Mouse (Mus musculus) lung, embryonic 15.5 days (tissue): Measurements from ENCODE around the gene Synrg. TPM values are rescaled to one million over a fixed set of nuclear protein-coding genes. Genes with fewer than 3 reads are reported as not detected.

Experiments
- ATAC-seq: fragments of 200-750 bp; cut with Nextera tagmentation; 2 replicates; pipeline ENCODE4 v1.8.0; 2017; ENCODE audit warnings: moderate number of reproducible peaks, borderline replicate concordance; ENCODE audit not compliant: low FRiP score, low TSS enrichment; ENCODE audit errors: extremely low read depth
- H3K27ac ChIP-seq: fragments of 300-500 bp; sonication (generic); 2 replicates; pipeline ENCODE4 v1.5.1; 2015; ENCODE audit warnings: moderate library complexity, mild to moderate bottlenecking, inconsistent platforms
- H3K27me3 ChIP-seq: fragments of 300-500 bp; sonication (generic); 2 replicates; pipeline ENCODE4 v1.6.1; 2015; ENCODE audit warnings: inconsistent platforms
- H3K36me3 ChIP-seq: fragments of 300-500 bp; sonication (generic); 2 replicates; pipeline ENCODE4 v1.6.1; 2015; ENCODE audit warnings: inconsistent platforms
- H3K4me1 ChIP-seq: fragments of 300-500 bp; sonication (generic); 2 replicates; pipeline ENCODE4 v1.6.1; 2015; ENCODE audit warnings: inconsistent platforms
- H3K4me2 ChIP-seq: fragments of 300-500 bp; sonication (generic); 2 replicates; pipeline ENCODE4 v1.6.1; 2015; ENCODE audit warnings: inconsistent platforms, mild to moderate bottlenecking, moderate library complexity
- H3K4me3 ChIP-seq: fragments of 300-500 bp; sonication (generic); 2 replicates; pipeline ENCODE4 v1.5.1; 2015; ENCODE audit warnings: mild to moderate bottlenecking, inconsistent platforms
- H3K9ac ChIP-seq: fragments of 300-500 bp; sonication (generic); 2 replicates; pipeline ENCODE4 v1.6.1; 2015; ENCODE audit warnings: inconsistent platforms
- H3K9me3 ChIP-seq: fragments of 300-500 bp; sonication (generic); 2 replicates; pipeline ENCODE4 v1.6.1; 2016; ENCODE audit warnings: inconsistent platforms
- WGBS: fragments of 180-500 bp; shearing (Covaris S2); methylation state at CpG from one replicate; pipeline ENCODE4 v1.1.7; 2015; 5-methylcytosine and 5-hydroxymethylcytosine counted together
- polyA plus RNA-seq: library from polyadenylated mRNA; unstranded; fragments of >200 nt; fragmentation: Nextera tagmentation; extraction: Ambion mirVana; gene quantifications from 2 replicates; pipeline ENCODE4 v1.2.1, GENCODE M21; 2015

The Synrg gene
- polyA plus RNA-seq: 9.5 and 11.3 TPM in 2 replicates

- peaks cover 14% of the 10 kb centered on the region for H3K4me1 ChIP-seq
- peak within 1 kb of the TSS; percentile 61 for H3K9ac ChIP-seq
- peak; percentile 92 for ATAC-seq
- no peaks in the 10 kb centered on the region for H3K9me3 ChIP-seq
- H3K4me2 ChIP-seq: peak within 1 kb of the TSS; percentile 64
- H3K36me3 ChIP-seq: peaks cover 32% of the 10 kb centered on the region
- H3K27ac ChIP-seq: peak within 1 kb of the TSS; percentile 67
- H3K4me3 ChIP-seq: peak within 1 kb of the TSS; percentile 78
- 2% methylated on average over 76 of the region's 76 CpGs for whole genome bisulfite sequencing
- no peaks in the 10 kb centered on the region for H3K27me3 ChIP-seq
Observed at GRCm38 (mm10) chr11:83963991-83964921, at the start of gene Synrg. Gene Synrg, plus strand, starts transcription at chr11:83964428.

- ATAC-seq: no peak
- H3K4me2 ChIP-seq: no peak overlapping the region
Observed at GRCm38 (mm10) chr11:83914501-83914900, 49.7 kb upstream of the Synrg start.

GRCm38 (mm10) chr11:83922600-83922999 is 41.6 kb upstream of the Synrg start:
- Histone ChIP-seq H3K27me3 (no peaks in the 10 kb centered on the region), H3K9me3 (no peaks in the 10 kb centered on the region), H3K27ac (no peak overlapping the region), H3K9ac (no peak overlapping the region), H3K4me2 (no peak overlapping the region), H3K4me1 (no peaks in the 10 kb centered on the region), H3K36me3 (no peaks in the 10 kb centered on the region), H3K4me3 (no peak overlapping the region)
- ATAC-seq: no peak
- WGBS: 35% methylated on average over 2 of the region's 2 CpGs

More at GRCm38 (mm10) chr11:83914501-83914900, 49.7 kb upstream of the Synrg start:
- Histone ChIP-seq H3K27ac (no peak overlapping the region), H3K27me3 (no peaks in the 10 kb centered on the region), H3K4me3 (no peak overlapping the region), H3K4me1 (0 out of 2 replicates have a peak, but pooled peaks cover 7% of the 10 kb centered on the region), H3K9me3 (no peaks in the 10 kb centered on the region), H3K9ac (no peak overlapping the region), H3K36me3 (no peaks in the 10 kb centered on the region)
- 67% methylated on average over 4 of the region's 4 CpGs for WGBS

GRCm38 (mm10) chr11:83927097-83927496 is 37.1 kb upstream of the Synrg start:
- ATAC-seq: no peak
- WGBS: 64% methylated on average over 3 of the region's 3 CpGs
- no peaks in the 10 kb centered on the region for H3K36me3 ChIP-seq
- H3K4me1 ChIP-seq: no peaks in the 10 kb centered on the region
- H3K9me3 ChIP-seq: no peaks in the 10 kb centered on the region
- H3K4me3 ChIP-seq: no peak overlapping the region
- H3K4me2 ChIP-seq: no peak overlapping the region
- no peak overlapping the region for H3K27ac ChIP-seq
- H3K27me3 ChIP-seq: no peaks in the 10 kb centered on the region
- no peak overlapping the region for H3K9ac ChIP-seq

- H3K27me3 ChIP-seq: no peaks in the 10 kb centered on the region
- H3K4me1 ChIP-seq: no peaks in the 10 kb centered on the region
- H3K4me3 ChIP-seq: no peak overlapping the region
- no peaks in the 10 kb centered on the region for H3K36me3 ChIP-seq
- H3K27ac ChIP-seq: no peak overlapping the region
- H3K4me2 ChIP-seq: no peak overlapping the region
- H3K9me3 ChIP-seq: no peaks in the 10 kb centered on the region
- no peak overlapping the region for H3K9ac ChIP-seq
- no peak for ATAC-seq
- WGBS: 69% methylated on average over 10 of the region's 10 CpGs
Observed at GRCm38 (mm10) chr11:83932506-83933106, 31.6 kb upstream of the Synrg start.

- H3K27ac ChIP-seq: no peak overlapping the region
- H3K27me3 ChIP-seq: no peaks in the 10 kb centered on the region
- H3K9me3 ChIP-seq: no peaks in the 10 kb centered on the region
- H3K4me3 ChIP-seq: no peak overlapping the region
- ATAC-seq: no peak
- no peak overlapping the region for H3K4me2 ChIP-seq
- no peak overlapping the region for H3K9ac ChIP-seq
- no peaks in the 10 kb centered on the region for H3K4me1 ChIP-seq
- H3K36me3 ChIP-seq: no peaks in the 10 kb centered on the region
- 77% methylated on average over 4 of the region's 4 CpGs for WGBS
Observed at GRCm38 (mm10) chr11:83933376-83933775, 30.9 kb upstream of the Synrg start.

GRCm38 (mm10) chr11:83935986-83936665 is 28.1 kb upstream of the Synrg start:
- 10% methylated on average over 7 of the region's 7 CpGs for WGBS
- H3K4me1 ChIP-seq: no peaks in the 10 kb centered on the region
- H3K27me3 ChIP-seq: no peaks in the 10 kb centered on the region; the same call in 1 of the 2 replicates
- no peaks in the 10 kb centered on the region for H3K9me3 ChIP-seq
- H3K4me3 ChIP-seq: no peak overlapping the region
- ATAC-seq: peak; percentile 55; the same call in 1 of the 2 replicates
- H3K27ac ChIP-seq: no peak overlapping the region
- no peaks in the 10 kb centered on the region for H3K36me3 ChIP-seq
- H3K9ac ChIP-seq: no peak overlapping the region
- H3K4me2 ChIP-seq: no peak overlapping the region

GRCm38 (mm10) chr11:83938556-83938955 is 25.7 kb upstream of the Synrg start:
- WGBS: 74% methylated on average over 8 of the region's 8 CpGs
- H3K9ac ChIP-seq: no peak overlapping the region
- H3K4me2 ChIP-seq: no peak overlapping the region
- H3K27me3 ChIP-seq: no peaks in the 10 kb centered on the region; the same call in 1 of the 2 replicates
- no peak overlapping the region for H3K4me3 ChIP-seq
- no peak overlapping the region for H3K27ac ChIP-seq
- H3K36me3 ChIP-seq: peaks cover 2% of the 10 kb centered on the region; the same call in 1 of the 2 replicates
- peaks cover 8% of the 10 kb centered on the region; the same call in 1 of the 2 replicates for H3K4me1 ChIP-seq
- H3K9me3 ChIP-seq: no peaks in the 10 kb centered on the region
- ATAC-seq: no peak

- WGBS: under 1% methylated on average over 49 of the region's 49 CpGs
- peak within 1 kb of the TSS; percentile 77 for H3K9ac ChIP-seq
- ATAC-seq: peak; percentile 92; the same call in 1 of the 2 replicates
- H3K4me2 ChIP-seq: peak within 1 kb of the TSS; percentile 60
- H3K4me1 ChIP-seq: peaks cover 8% of the 10 kb centered on the region; the same call in 1 of the 2 replicates
- peak within 1 kb of the TSS; percentile 74 for H3K4me3 ChIP-seq
- no peaks in the 10 kb centered on the region; the same call in 1 of the 2 replicates for H3K27me3 ChIP-seq
- peaks cover 36% of the 10 kb centered on the region for H3K36me3 ChIP-seq
- H3K9me3 ChIP-seq: no peaks in the 10 kb centered on the region
- peak within 1 kb of the TSS; percentile 45 for H3K27ac ChIP-seq
Observed at GRCm38 (mm10) chr11:83941950-83942840, 22.0 kb upstream of the Synrg start, which contains the start of gene Ddx52. Gene Ddx52, plus strand, starts transcription at chr11:83942062.

- no peak for ATAC-seq
Observed at GRCm38 (mm10) chr11:83956822-83957221, 7.4 kb upstream of the Synrg start.

GRCm38 (mm10) chr11:83961983-83962382 is 2.2 kb upstream of the Synrg start:
- no peak overlapping the region for H3K4me2 ChIP-seq
- no peak overlapping the region for H3K9ac ChIP-seq
- H3K9me3 ChIP-seq: no peaks in the 10 kb centered on the region
- no peak overlapping the region for H3K27ac ChIP-seq
- no peak for ATAC-seq
- H3K36me3 ChIP-seq: peaks cover 48% of the 10 kb centered on the region
- H3K4me3 ChIP-seq: no peak overlapping the region
- H3K27me3 ChIP-seq: no peaks in the 10 kb centered on the region
- WGBS: 91% methylated on average over 3 of the region's 3 CpGs
- H3K4me1 ChIP-seq: peaks cover 7% of the 10 kb centered on the region; the same call in 1 of the 2 replicates

More at GRCm38 (mm10) chr11:83956822-83957221, 7.4 kb upstream of the Synrg start:
- Histone ChIP-seq H3K9me3 (no peaks in the 10 kb centered on the region), H3K4me2 (no peak overlapping the region), H3K4me3 (no peak overlapping the region), H3K9ac (no peak overlapping the region), H3K4me1 (no peaks in the 10 kb centered on the region), H3K27me3 (no peaks in the 10 kb centered on the region), H3K27ac (no peak overlapping the region), H3K36me3 (peaks cover 88% of the 10 kb centered on the region)
- 86% methylated on average over 2 of the region's 2 CpGs for WGBS
